Mouse (Mus musculus) adrenal gland, postnatal 25 days (tissue): ENCODE measurements at regions not wholly inside any gene's neighbourhood (a gene's known extent, or its start where the extent isn't known, plus 50 kb on each side); places are given as distances from the start of the nearest gene placed in this dataset.
"Not testable (repeated sequence)": the region's sequence is repeated elsewhere in the genome, so short reads cannot be mapped to it uniquely, and the experiment has no call there.

Experiments used
- DNase-seq: peaks from one replicate; pipeline ENCODE4 v3.0.0; 2021; ENCODE audit warnings: mixed read lengths

DNA sequence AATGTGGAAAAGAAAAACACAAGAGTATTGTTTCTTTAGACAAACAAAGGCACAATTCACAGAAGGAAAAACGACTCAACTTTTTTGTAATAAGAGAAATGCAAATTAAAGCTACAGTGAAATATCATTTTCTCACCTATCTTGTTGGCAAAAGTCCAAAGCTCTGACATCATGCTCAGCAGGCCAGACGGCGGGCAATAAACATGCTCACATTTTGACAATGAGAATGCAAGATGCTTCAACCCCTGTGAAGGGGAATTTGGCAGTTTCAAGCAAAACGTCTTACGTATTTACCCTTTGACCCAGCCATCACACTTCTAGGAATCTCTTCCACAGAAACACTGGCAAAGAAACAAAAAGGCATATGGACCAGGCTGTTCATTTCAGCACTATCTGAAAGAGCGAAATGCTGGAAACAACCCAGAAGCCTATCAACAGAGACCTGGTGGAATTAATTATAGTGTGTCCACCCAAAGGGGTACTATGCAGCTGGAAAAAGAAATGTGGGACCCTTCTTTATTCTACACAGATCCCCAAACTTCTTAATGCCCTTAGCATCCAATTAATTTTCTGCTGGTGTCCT lies 203.4 kb upstream of the 2610301B20Rik start:
- DNase-seq = no peak

DNA sequence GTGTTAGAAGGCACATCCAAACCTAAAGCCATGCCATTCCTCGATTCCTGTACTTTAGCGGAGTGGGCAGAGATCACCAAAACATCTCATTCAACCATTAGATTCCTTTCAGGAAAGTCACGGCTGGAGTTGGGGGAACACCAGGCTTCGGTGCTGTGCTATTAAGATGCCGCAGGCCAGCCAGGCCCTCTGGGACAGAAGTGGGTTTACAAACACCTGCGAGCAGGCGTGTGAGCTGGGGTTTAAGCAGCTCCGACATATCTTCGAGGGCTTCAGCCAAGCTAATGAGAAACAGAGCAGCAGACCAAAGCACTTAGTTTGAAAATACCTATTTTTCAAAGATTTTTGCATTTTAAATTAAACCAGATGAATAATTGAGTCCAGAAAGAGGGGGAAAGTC lies 183.2 kb upstream of the 2610301B20Rik start:
- no peak for DNase-seq

GRCm38 (mm10) chr4:10692860-10693259 lies 181.4 kb upstream of the 2610301B20Rik start:
- no peak for DNase-seq

GRCm38 (mm10) chr4:10693446-10694105 lies 180.7 kb upstream of the 2610301B20Rik start:
- no peak for DNase-seq

DNA sequence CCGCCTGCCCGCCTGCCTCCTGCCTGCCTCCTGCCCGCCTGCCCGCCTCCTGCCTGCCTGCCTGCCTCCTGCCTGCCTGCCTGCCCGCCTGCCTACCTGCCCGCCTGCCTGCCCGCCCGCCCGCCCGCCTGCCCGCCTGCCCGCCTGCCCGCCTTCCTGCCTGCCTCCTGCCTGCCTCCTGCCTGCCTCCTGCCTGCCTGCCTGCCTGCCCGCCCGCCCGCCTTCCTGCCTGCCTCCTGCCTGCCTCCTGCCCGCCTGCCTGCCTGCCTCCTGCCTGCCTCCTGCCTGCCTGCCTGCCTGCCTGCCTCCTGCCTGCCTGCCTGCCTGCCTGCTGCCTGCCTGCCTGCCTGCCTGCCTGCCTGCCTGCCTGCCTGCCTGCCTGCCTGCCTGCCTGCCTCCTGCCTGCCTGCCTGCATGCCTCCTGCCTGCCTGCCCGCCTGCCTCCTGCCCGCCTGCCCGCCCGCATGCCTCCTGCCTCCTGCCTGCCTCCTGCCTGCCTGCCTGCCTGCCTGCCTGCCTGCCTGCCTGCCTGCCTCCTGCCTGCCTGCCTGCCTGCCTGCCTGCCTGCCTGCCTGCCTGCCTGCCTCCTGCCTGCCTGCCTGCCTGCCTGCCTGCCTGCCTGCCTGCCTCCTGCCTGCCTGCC lies 180.1 kb upstream of the 2610301B20Rik start:
- DNase-seq = not testable (repeated sequence)

- DNase-seq = no peak
Measured at GRCm38 (mm10) chr4:10697225-10697836, 177.0 kb upstream of the 2610301B20Rik start.

DNA sequence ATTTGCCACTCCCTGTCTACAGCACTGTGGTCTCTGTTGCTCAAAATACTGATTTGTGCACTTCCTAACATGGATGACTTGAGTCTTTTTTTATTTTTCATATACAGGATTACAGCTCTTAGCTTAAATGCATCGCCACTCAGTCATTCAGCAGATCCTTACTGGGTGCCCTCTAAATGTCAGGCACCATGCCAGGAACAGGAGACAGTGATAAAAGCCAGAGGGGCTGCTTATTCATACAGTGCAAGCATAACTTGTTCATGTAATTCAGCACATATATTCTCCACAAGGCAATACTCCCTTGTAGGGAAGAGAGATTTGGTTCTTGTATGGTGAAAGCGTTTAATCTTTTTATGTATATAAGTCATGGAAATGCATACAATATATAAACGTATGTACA lies 175.7 kb upstream of the 2610301B20Rik start:
- peak; percentile 13 for DNase-seq

- no peak for DNase-seq
Measured at GRCm38 (mm10) chr4:10701479-10701878, 172.8 kb upstream of the 2610301B20Rik start.

DNA sequence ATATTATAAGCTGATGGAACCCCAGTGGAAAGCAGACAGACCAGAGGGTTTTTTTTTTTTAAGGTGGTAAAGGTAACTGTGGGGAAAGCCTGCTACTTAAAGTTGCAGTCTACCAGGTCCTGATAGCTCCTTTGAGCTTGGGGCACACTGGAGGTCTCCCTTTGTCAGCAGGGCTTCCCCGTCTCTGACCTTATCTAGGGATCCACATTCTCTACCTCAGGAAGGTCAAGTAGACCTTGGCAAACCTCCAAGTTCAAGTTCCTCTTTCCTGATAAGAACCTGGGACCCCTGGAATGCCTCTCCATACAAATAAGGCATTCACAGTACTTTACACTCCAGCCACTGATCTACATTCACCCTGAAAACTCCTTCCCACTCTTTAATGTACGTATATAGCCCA lies 171.1 kb upstream of the 2610301B20Rik start:
- DNase-seq = no peak

GRCm38 (mm10) chr4:10707016-10707657 lies 167.2 kb upstream of the 2610301B20Rik start:
- DNase-seq = peak; percentile 15

GRCm38 (mm10) chr4:10707658-10708056 lies 166.6 kb upstream of the 2610301B20Rik start:
- DNase-seq = peak; percentile 79

- no peak for DNase-seq
Measured at GRCm38 (mm10) chr4:10711939-10712533, 162.3 kb upstream of the 2610301B20Rik start.

DNA sequence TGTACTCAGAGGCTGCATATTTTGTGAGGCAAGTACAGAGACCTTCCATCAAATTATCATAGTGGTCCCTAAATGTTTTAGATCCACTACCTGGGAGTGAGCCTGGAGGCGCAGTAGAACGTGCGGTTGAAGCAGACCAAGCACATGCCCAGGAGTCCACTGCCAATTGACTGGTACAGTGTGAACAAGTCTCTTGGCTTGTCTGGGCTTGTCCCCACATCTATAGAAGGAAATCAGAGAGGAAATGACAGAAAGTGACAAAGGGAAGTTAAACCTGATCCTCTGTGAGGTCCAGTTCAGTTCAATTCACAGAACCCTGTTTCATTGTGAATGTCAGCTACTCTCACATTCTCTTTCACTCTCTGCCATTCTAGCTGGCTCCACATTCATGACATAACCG lies 151.0 kb upstream of the 2610301B20Rik start:
- no peak for DNase-seq

GRCm38 (mm10) chr4:10727894-10728293 lies 146.4 kb upstream of the 2610301B20Rik start:
- no peak for DNase-seq

- DNase-seq = no peak
Measured at GRCm38 (mm10) chr4:10745207-10745606, 129.1 kb upstream of the 2610301B20Rik start.

- no peak for DNase-seq
Measured at GRCm38 (mm10) chr4:10748816-10749215, 125.5 kb upstream of the 2610301B20Rik start.

GRCm38 (mm10) chr4:10750377-10751062 lies 123.8 kb upstream of the 2610301B20Rik start:
- not testable (repeated sequence) for DNase-seq

GRCm38 (mm10) chr4:10753176-10753575 lies 121.1 kb upstream of the 2610301B20Rik start:
- no peak for DNase-seq

GRCm38 (mm10) chr4:10759491-10759890 lies 114.8 kb upstream of the 2610301B20Rik start:
- no peak for DNase-seq

- DNase-seq = peak; percentile 3
Measured at GRCm38 (mm10) chr4:10767676-10768075, 106.6 kb upstream of the 2610301B20Rik start.

GRCm38 (mm10) chr4:10770026-10770643 lies 104.2 kb upstream of the 2610301B20Rik start:
- DNase-seq = no peak
